Mouse (Mus musculus) heart, postnatal 14 days (tissue): ENCODE measurements around the gene Vmn1r213. TPM values are rescaled to one million over a fixed set of nuclear protein-coding genes. Genes with fewer than 3 reads are reported as not detected.

Source experiments
- DNase-seq, 2 experiments: peaks; one replicate each; pipeline ENCODE4 v3.0.0; 2021 to 2022
- intact Hi-C: fragments of 180-260 bp; cut with DNase I; formaldehyde crosslinking; loops from one replicate; pipeline ENCODE4 v1.15.1; 2025
- long read RNA-seq, 2 experiments: library from polyadenylated mRNA; stranded (forward); transcript quantifications; one replicate each; pipeline ENCODE4 v2.0.0; 2021
- total RNA-seq, 2 experiments: library from RNA; stranded (reverse); gene quantifications; 2 replicates each; pipeline ENCODE4 v1.2.3; 2021

Vmn1r213 gene
- total RNA-seq, result not detected
- long read RNA-seq, experiment 1, result 0 reads
- long read RNA-seq, experiment 2, result 0 reads

DNA sequence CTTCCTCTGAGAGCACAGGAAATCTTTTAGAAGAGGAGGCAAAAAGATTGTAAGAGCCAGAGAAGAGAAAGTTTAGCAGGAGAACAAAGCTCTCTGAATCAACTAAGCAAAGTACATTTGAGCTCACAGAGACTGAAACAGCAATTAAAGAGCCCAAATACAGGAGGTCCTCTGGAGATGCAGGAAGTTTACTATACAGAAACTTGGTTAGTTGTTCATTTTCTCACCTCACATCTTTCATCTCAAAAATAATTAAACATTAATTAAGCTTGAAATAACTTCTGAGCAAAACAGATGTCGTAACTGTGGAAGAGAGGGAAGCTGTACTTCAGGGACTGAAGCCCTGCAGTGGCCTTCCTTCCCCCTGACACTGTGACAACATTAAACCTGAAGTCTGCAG lies at the start of gene Vmn1r213:
Gene Vmn1r213, plus strand, starts transcription at position 301 of the 400 bp plus-strand sequence.
- DNase-seq, result no peak
- intact Hi-C loops, result no loop called here

DNA sequence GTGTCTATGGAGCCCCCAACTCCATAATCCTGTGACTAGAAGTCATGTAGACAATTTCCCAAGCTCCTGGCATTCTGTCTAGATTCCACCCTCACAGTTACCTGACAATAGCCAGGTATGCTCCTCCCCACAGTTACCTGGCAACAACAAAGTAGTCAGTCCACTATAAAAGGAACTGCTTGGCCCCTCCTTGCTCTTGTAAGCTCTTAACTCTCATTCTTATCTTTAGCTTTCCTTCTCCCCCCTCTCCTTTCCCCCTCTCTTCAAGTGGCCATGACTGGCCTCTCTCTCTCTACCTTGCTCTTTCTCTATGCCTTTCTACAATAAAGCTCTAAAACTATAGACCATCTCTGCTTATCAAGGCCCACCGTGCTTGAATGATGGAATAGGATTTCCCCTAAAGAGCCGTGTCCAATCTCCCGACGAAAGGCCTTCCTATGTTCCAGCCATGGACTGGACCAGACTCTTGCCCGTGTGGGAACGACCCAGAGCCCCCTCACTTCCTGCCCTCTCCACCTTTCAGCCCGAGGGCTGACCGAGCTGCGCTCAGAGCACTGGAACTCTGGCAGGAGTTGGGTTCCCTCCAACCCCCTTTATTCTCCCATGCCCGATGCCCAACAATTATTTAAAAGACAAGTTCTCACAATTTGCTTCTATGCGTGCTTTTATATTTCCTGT lies 17.1 kb upstream of the Vmn1r213 start:
- no peak for DNase-seq
- intact Hi-C loops, result no loop called here

DNA sequence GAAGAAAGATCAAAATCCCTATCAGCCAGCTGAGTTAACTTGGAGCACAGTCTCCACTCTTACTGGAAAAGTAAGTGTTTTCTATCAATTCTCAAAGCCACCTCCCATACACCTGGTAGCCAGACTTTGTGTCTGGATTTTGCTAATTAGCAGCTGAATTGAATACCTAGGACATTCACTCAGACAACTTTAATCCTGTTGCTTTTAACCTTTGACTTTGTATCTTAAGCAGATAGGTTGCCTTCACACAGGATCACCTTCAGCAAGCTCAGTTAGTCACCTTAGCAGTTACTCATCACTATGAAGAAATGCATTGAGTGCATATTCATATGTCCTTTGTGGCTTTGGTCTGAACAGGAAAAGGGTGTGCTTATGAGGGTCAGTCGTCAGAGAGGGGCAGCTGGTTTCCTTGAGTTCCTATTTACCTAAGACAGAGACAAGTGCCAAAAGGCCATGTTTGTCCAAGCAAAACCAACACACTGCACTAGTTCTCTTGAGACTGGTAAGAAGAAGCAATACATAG lies 15.2 kb upstream of the Vmn1r213 start:
- no peak for DNase-seq
- intact Hi-C loops, result no loop called here

DNA sequence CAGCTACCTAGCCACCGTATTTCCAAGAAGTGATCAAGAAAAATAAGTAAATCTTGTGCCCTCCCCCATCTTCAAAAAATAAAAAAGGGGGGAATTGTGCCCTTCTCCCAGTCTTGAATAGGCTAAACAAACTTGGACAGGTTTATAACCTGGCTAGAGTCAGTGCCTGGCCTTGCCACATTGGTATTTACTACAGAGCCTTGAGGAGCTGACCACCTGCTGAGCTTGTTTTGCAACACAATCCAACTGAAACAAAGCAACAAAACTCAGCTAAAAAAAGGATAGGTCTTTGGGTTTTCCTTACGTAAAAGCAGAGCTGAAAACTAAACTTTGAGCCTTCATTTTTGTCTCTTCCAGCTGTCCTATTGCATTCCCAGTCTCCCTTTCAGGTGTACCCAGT lies 14.7 kb upstream of the Vmn1r213 start:
- DNase-seq, result no peak
- intact Hi-C loops, result no loop called here

DNA sequence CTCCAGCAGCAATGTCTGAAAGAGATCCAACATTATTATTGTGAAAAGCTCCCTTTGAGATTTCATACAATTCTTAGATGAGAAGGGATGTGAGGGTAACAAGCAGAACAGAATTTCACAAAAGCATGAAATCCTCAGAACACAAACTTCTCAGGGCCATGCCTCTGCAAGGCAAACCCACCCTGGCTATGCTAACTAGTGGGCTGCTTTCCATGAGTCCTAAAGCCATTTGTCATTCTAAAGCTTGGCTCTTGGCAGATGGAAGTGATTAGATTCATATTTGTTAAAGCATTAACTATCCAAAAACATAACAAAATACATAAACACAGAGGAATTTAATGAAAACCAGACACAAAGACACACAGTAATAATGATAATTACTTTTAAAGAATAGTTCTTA lies 10.7 kb downstream of the Vmn1r213 start:
- no peak for DNase-seq
- intact Hi-C loops, result no loop called here

DNA sequence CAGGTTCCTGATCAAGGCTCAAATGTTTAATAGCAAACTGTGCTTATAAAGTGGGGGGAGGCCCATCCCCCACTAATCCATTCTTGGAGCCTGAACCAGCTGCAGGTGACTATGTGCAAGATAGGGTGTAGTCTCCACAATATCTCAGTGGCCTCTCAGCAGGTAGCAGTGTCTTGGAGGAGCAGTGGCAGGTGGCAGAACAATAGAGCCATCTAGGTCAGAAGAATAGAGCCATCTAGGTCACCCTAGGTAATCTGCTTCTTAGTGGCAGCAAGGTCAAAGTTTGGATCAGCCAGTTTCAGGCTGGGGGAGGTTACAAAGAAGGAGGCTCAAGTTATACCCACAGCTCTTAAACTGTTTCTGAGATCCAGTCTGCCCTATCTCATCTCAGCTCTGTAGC lies 17.4 kb downstream of the Vmn1r213 start:
- no peak for DNase-seq
- intact Hi-C loops, result no loop called here

DNA sequence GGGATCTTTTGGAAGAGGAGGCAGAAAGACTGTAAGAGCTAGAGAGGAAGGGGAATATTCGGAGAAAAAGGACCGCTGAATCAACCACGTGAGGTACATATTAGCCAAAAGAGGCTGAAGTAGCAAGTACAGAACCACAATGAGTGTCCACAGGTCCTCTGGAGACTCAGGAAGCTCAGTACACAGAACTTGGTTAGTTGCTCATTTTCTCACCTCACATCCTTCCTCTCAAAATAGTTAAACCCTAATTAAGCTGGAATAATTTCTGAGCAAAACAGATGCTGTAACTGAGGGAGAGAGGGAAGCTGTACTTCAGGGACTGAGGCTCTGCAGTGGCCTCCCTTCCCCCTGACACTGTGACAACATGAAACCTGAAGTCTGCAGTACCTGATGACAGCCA lies 22.7 kb downstream of the Vmn1r213 start, which contains the start of gene Vmn1r214:
Gene Vmn1r214, plus strand, starts transcription at position 301 of the 400 bp plus-strand sequence.
- intact Hi-C loops, result no loop called here
- no peak for DNase-seq

DNA sequence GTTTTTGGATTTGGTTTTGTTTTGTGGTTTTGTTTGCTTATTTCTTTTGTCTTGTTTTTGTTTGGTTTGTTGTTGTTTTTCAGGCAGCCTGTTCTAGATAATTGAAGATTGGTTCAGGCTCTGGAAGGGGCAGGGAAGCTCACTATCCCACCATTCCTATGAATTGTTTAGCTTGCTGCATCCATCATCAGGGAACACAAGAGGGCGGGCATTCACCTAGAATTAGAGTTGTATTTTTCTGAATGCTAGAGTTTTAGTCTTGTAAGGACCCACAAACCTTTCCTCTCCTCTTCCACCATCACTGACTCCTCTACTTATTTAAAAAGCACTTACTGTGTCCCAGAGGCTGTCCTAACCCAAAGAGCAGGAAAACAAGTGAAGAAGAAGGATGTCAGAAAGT lies 50.3 kb downstream of the Vmn1r213 start:
- intact Hi-C loops, result no loop called here

More for the DNA sequence above, 50.3 kb downstream of the Vmn1r213 start:
- DNase-seq, result no peak

Other genes starting within 250 kb of the Vmn1r213 start
- gene Vmn1r208, start 230.3 kb upstream of the Vmn1r213 start, total RNA-seq, result not detected
- gene Vmn1r209, start 198.0 kb upstream of the Vmn1r213 start, total RNA-seq, result not detected
- not detected for gene Vmn1r210, start 176.3 kb upstream of the Vmn1r213 start, total RNA-seq
- not detected for gene Vmn1r211, start 150.1 kb upstream of the Vmn1r213 start, total RNA-seq
- not detected for gene Vmn1r212, start 123.5 kb upstream of the Vmn1r213 start, total RNA-seq
- gene Vmn1r214, start 22.8 kb downstream of the Vmn1r213 start, total RNA-seq, result not detected
- not detected for gene Vmn1r215, start 60.4 kb downstream of the Vmn1r213 start, total RNA-seq
- not detected for gene Vmn1r217, start 110.6 kb downstream of the Vmn1r213 start, total RNA-seq
- not detected for gene Vmn1r218, start 125.5 kb downstream of the Vmn1r213 start, total RNA-seq
- not detected for gene Vmn1r219, start 151.7 kb downstream of the Vmn1r213 start, total RNA-seq
- not detected for gene Vmn1r220, start 180.3 kb downstream of the Vmn1r213 start, total RNA-seq
- not detected for gene Vmn1r221, start 206.5 kb downstream of the Vmn1r213 start, total RNA-seq
- gene Vmn1r222, start 228.3 kb downstream of the Vmn1r213 start, total RNA-seq, result not detected
- gene Vmn1r223, start 239.5 kb downstream of the Vmn1r213 start, total RNA-seq, result not detected